Mouse (Mus musculus) embryonic fibroblast, embryonic 13.5 days (primary cell): ENCODE data around the gene Emilin1.

Experiments used
- CTCF ChIP-seq: IDR thresholded peaks from 2 replicates; pipeline ENCODE4 v1.5.1; 2011; ENCODE audit warnings: mild to moderate bottlenecking, control low read depth, low read length, moderate library complexity, borderline replicate concordance; ENCODE audit not compliant: insufficient read depth
- POLR2A ChIP-seq: IDR thresholded peaks from 2 replicates; pipeline ENCODE4 v1.6.1; 2011; ENCODE audit warnings: low read depth, mild to moderate bottlenecking, control low read depth, low read length, moderate library complexity

DNA sequence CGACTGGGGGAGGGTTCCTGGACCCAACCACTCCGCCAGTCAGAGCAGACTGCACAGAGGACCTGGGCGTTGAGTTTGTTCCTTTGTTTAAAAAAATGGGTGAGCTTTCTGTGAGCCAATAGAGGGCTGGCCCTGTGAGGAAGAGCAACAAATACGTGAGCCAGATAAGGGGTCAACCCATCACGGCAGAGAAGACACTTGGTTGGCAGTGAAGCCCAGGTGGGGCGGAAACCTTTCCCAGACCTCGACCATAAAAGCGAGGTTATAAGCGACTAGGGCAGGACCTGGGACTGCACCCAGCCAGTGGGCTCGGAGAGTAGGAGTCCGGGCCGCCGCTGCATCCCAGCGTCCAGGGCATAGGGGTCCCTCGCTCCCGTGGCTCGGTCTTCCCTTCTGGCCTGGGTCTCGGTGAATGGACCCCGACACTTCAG is 25.9 kb upstream of the Emilin1 start:
- no peak for TF ChIP-seq CTCF
- TF ChIP-seq POLR2A, result peak; percentile 70
